Mouse (Mus musculus): ENCODE measurements around the gene Lyrm9. TPM values are rescaled to one million over a fixed set of nuclear protein-coding genes. Genes with fewer than 3 reads are reported as not detected.

Gene Lyrm9
- polyA plus RNA-seq, 1 experiment: 24.9 TPM

DNA sequence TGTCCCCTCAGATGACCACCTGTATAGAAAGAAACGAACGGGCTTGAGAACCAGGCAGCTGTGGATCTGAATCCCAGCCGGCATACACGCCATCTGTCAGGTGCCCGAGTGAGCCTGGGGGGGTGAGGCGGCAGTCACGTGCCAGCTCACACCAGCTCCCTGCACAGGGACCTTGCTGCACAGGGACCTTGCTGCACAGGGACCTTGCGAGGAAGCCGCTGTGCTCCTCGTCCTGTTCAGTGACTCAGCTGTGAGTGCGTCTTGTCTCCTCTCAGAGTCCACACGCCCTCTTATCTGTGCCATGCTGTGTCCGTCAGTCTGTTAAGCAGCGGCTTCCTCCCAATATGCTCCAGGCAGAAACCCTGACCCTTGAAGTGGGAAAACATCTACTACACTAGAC, 13.1 kb downstream of the Lyrm9 start:
- no peak overlapping the region for H3K4me3 ChIP-seq (ENCODE audit: insufficient read depth, low read depth, low read length)
- no peaks in the 10 kb centered on the region for H3K36me3 ChIP-seq (ENCODE audit: control insufficient read depth, insufficient read depth, low read length)
- H3K27ac ChIP-seq (ENCODE audit: insufficient read depth, low read depth, low read length): no peak overlapping the region
- 88% methylated on average over 14 of the region's 14 CpGs for WGBS
- no peak for DNase-seq
- no peaks in the 10 kb centered on the region for H3K4me1 ChIP-seq (ENCODE audit: control insufficient read depth, insufficient read depth, low read length)
- TF ChIP-seq CTCF (conservative IDR thresholded peaks at IDR 0.05; ENCODE audit: insufficient read depth, insufficient read length, low read depth, low read length): no peak
- no peak for TF ChIP-seq POLR2A (IDR thresholded peaks at IDR 0.05; ENCODE audit: low read depth, low read length)
- H3K27me3 ChIP-seq (replicated peaks; ENCODE audit: control insufficient read depth, insufficient read depth, low read length): no peaks in the 10 kb centered on the region

DNA sequence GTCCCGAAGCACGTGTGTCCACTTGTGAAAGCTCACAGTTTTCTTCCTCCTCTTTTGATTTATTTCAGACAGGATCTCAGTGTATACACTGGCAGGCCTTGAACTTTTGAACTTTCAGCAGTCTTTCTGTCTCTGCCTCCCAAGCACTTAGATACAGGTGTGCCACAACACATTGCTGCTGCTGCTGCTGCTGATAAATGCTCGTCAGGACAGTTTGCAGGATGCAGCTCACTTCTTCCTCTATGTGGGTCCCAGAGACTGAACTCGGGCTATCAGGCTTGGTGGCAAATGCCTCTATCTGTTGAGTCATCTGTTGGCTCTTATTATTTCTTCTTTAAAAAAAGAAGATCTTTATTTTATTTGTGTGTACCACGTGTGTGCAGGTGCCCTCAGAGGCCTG, 13.8 kb downstream of the Lyrm9 start:
- Histone ChIP-seq H3K27me3 (replicated peaks; ENCODE audit: control insufficient read depth, insufficient read depth, low read length) (no peaks in the 10 kb centered on the region), H3K27ac (ENCODE audit: insufficient read depth, low read depth, low read length) (no peak overlapping the region), H3K4me3 (ENCODE audit: insufficient read depth, low read depth, low read length) (no peak overlapping the region), H3K4me1 (ENCODE audit: control insufficient read depth, insufficient read depth, low read length) (no peaks in the 10 kb centered on the region), H3K36me3 (ENCODE audit: control insufficient read depth, insufficient read depth, low read length) (no peaks in the 10 kb centered on the region)
- TF ChIP-seq CTCF (conservative IDR thresholded peaks at IDR 0.05; ENCODE audit: insufficient read depth, insufficient read length, low read depth, low read length) (no peak), POLR2A (IDR thresholded peaks at IDR 0.05; ENCODE audit: low read depth, low read length) (no peak)
- DNase-seq: no peak
- 75% methylated on average over 5 of the region's 5 CpGs for WGBS

DNA sequence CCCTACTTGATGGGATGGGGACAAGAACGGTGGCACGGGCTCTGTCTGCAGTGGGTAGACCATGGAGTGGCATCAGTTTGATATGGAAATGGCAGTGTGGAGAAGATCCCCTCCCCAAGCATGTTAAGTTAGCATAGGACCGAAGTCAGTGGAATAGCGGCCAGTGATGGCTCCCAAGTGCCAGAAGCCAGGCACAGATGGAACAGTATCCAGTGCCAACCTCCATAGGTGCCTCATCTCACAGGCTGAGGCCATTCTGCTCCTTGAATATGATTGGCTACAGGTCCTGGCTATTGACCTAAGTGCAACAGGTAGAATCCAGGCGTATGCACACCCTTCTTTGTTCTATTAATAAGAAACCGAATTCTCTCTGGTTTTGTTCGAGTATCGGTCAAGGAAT, 15.6 kb downstream of the Lyrm9 start:
- DNase-seq: no peak
- Histone ChIP-seq H3K27me3 (replicated peaks; ENCODE audit: control insufficient read depth, insufficient read depth, low read length) (no peaks in the 10 kb centered on the region), H3K27ac (ENCODE audit: insufficient read depth, low read depth, low read length) (no peak overlapping the region), H3K36me3 (ENCODE audit: control insufficient read depth, insufficient read depth, low read length) (no peaks in the 10 kb centered on the region), H3K4me3 (ENCODE audit: insufficient read depth, low read depth, low read length) (no peak overlapping the region), H3K4me1 (ENCODE audit: control insufficient read depth, insufficient read depth, low read length) (no peaks in the 10 kb centered on the region)
- WGBS: 93% methylated on average over 8 of the region's 8 CpGs
- TF ChIP-seq POLR2A (IDR thresholded peaks at IDR 0.05; ENCODE audit: low read depth, low read length) (no peak), CTCF (conservative IDR thresholded peaks at IDR 0.05; ENCODE audit: insufficient read depth, insufficient read length, low read depth, low read length) (no peak)

DNA sequence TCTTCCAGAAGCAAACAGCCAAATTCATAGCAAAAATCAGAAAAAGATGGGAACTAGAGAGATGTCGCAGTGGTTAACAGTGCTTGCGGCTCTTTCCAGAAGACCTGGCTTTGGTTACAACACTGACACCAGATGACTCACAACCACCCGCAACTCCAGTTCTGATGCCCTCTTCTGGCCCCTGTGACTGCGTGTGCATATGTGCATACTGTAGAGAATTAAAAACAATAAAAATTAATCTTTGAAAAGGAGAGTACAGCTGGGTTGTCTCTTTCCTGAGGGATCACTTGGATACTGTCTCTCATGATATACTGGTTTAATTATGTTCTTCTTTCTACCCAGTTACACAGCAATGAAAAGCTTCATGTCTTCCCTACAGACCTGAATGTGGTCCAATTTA, 20.2 kb downstream of the Lyrm9 start:
- H3K4me3 ChIP-seq (ENCODE audit: insufficient read depth, low read depth, low read length): no peak overlapping the region
- no peaks in the 10 kb centered on the region for H3K4me1 ChIP-seq (ENCODE audit: control insufficient read depth, insufficient read depth, low read length)
- DNase-seq: no peak
- 57% methylated on average over 4 of the region's 4 CpGs for WGBS
- H3K27ac ChIP-seq (ENCODE audit: insufficient read depth, low read depth, low read length): no peak overlapping the region
- TF ChIP-seq CTCF (conservative IDR thresholded peaks at IDR 0.05; ENCODE audit: insufficient read depth, insufficient read length, low read depth, low read length) (no peak), POLR2A (IDR thresholded peaks at IDR 0.05; ENCODE audit: low read depth, low read length) (no peak)
- H3K36me3 ChIP-seq (ENCODE audit: control insufficient read depth, insufficient read depth, low read length): no peaks in the 10 kb centered on the region
- no peaks in the 10 kb centered on the region for H3K27me3 ChIP-seq (replicated peaks; ENCODE audit: control insufficient read depth, insufficient read depth, low read length)

DNA sequence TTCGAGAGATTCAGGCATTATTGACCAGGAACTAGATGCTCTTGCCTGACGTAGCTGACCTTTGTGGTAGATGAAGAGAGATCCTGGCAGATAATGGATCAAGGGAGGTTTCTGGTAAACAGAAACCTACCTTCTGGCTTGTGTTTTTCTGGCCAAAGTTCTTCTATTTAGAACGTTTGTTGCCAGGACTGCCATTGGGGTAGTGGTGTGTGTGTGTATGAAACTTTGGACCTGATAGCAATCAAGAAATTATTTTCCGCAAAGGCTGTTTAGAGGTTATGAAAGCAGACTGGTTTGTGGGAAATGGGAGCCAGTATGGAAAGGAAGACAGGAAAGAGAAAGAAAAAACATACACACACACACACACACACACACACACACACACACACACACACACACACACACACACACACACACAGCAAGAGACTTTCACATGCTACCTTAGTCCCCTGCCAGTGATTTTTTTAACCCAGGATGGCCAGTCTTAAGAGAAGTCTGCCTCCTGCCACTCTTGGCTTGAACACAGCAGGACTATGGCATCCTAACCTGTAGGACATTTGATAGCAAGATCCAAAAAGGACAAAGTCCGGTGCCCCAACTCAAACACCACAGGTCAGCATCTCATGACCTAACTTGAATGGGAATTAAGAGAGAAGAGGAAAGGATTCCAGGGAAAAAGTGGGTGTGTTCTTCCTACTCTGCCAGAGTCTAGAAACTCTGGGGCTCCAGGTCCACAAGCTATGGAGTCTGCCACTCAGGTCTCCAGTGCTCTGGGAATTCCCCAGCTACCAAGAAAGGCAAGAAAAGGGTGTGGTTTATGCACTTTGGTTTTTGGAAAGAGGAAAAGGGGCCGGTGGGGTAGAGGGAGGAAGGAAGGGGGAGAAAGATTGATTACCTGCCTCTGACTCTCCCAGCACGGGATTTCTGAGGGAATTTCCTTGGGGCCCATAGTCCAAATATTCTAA, 21.8 kb downstream of the Lyrm9 start:
- no peak overlapping the region for H3K4me3 ChIP-seq (ENCODE audit: insufficient read depth, low read depth, low read length)
- peak; percentile 58 for DNase-seq

DNA sequence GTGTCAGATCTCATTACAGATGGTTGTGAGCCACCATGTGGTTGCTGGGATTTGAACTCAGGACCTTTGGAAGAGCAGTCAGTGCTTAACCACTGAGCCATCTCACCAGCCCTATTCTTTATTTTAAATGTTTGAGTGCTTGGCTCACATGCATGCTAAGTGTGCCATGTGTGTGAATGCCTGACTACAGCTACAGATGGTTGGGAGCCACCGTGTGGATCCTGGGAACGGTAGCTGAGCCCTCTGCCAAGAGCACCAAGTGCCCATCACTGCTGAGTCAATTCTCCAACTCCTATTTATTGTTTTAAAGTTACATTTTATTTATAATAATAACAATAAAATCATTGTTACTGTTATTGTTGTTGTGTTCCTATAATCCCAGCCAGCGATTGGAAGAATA, 23.5 kb downstream of the Lyrm9 start:
- no peak for DNase-seq
- no peaks in the 10 kb centered on the region for H3K27me3 ChIP-seq (replicated peaks; ENCODE audit: control insufficient read depth, insufficient read depth, low read length)
- TF ChIP-seq CTCF (conservative IDR thresholded peaks at IDR 0.05; ENCODE audit: insufficient read depth, insufficient read length, low read depth, low read length): no peak
- no peak for TF ChIP-seq POLR2A (IDR thresholded peaks at IDR 0.05; ENCODE audit: low read depth, low read length)
- no peak overlapping the region for H3K27ac ChIP-seq (ENCODE audit: insufficient read depth, low read depth, low read length)
- no peak overlapping the region for H3K4me3 ChIP-seq (ENCODE audit: insufficient read depth, low read depth, low read length)
- WGBS: 97% methylated on average over 3 of the region's 3 CpGs
- no peaks in the 10 kb centered on the region for H3K4me1 ChIP-seq (ENCODE audit: control insufficient read depth, insufficient read depth, low read length)
- H3K36me3 ChIP-seq (ENCODE audit: control insufficient read depth, insufficient read depth, low read length): no peaks in the 10 kb centered on the region

More for the DNA sequence above, 21.8 kb downstream of the Lyrm9 start:
- TF ChIP-seq CTCF (conservative IDR thresholded peaks at IDR 0.05; ENCODE audit: insufficient read depth, insufficient read length, low read depth, low read length): no peak
- no peak for TF ChIP-seq POLR2A (IDR thresholded peaks at IDR 0.05; ENCODE audit: low read depth, low read length)
- no peaks in the 10 kb centered on the region for H3K4me1 ChIP-seq (ENCODE audit: control insufficient read depth, insufficient read depth, low read length)
- no peaks in the 10 kb centered on the region for H3K36me3 ChIP-seq (ENCODE audit: control insufficient read depth, insufficient read depth, low read length)
- no peak overlapping the region for H3K27ac ChIP-seq (ENCODE audit: insufficient read depth, low read depth, low read length)
- H3K27me3 ChIP-seq (replicated peaks; ENCODE audit: control insufficient read depth, insufficient read depth, low read length): no peaks in the 10 kb centered on the region
- WGBS: 42% methylated on average over 7 of the region's 7 CpGs

DNA sequence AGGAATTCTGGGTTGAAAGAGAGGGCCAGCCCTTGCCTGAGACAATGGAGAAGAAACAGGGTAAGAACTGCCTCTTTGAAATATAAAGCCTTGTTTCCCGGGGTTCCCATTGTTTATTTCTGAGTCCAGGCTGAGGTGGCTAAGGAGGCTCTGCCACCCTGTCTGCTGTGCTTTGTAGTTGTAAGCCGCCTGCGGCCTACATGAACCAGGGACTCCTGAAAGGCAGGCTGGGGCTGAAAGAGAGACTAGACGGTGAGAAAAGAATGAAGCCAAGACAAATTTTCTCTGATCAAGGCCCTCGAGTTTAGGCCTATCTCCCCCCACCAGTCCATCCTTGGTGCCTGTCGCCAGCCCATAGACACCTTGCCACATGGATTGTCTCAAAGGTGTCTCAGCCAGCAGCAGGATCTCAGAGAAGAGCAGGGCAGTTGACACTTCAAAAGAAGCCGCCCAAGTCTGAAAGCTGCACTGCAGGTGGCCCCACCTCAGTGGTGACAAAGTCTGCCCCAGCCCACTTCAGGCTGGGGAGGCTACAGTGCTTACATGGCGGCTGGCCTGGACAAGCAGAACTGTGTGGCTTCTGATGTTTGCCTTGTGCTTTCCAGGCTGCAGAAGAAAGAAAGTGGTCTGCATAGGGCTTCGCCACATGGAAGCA, 25.0 kb downstream of the Lyrm9 start:
- no peaks in the 10 kb centered on the region for H3K4me1 ChIP-seq (ENCODE audit: control insufficient read depth, insufficient read depth, low read length)
- H3K27ac ChIP-seq (ENCODE audit: insufficient read depth, low read depth, low read length): no peak overlapping the region
- no peak for TF ChIP-seq POLR2A (IDR thresholded peaks at IDR 0.05; ENCODE audit: low read depth, low read length)
- TF ChIP-seq CTCF (conservative IDR thresholded peaks at IDR 0.05; ENCODE audit: insufficient read depth, insufficient read length, low read depth, low read length): no peak
- H3K36me3 ChIP-seq (ENCODE audit: control insufficient read depth, insufficient read depth, low read length): no peaks in the 10 kb centered on the region
- no peaks in the 10 kb centered on the region for H3K27me3 ChIP-seq (replicated peaks; ENCODE audit: control insufficient read depth, insufficient read depth, low read length)
- no peak overlapping the region for H3K4me3 ChIP-seq (ENCODE audit: insufficient read depth, low read depth, low read length)
- no peak for DNase-seq
- 67% methylated on average over 9 of the region's 9 CpGs for WGBS
